Mouse (Mus musculus) left cerebral cortex, postnatal 36 days (tissue): ENCODE measurements around the gene Slc25a36. TPM values are rescaled to one million over a fixed set of nuclear protein-coding genes. Genes with fewer than 3 reads are reported as not detected.

Experiments
- DNase-seq, 2 experiments: peaks; one replicate each; pipeline ENCODE4 v3.0.0; 2021 to 2022; ENCODE audit warnings: low spot score in 2 of 2, mixed read lengths in 1 of 2
- intact Hi-C: fragments of 180-260 bp; cut with DNase I; formaldehyde crosslinking; loops from one replicate; pipeline ENCODE4 v1.15.1; 2025
- total RNA-seq, 2 experiments: library from RNA; stranded (reverse); gene quantifications; 2 replicates each; pipeline ENCODE4 v1.2.3; 2021

The Slc25a36 gene
- total RNA-seq, result 10 to 100 TPM; 59.0 to 86.8 TPM

DNA sequence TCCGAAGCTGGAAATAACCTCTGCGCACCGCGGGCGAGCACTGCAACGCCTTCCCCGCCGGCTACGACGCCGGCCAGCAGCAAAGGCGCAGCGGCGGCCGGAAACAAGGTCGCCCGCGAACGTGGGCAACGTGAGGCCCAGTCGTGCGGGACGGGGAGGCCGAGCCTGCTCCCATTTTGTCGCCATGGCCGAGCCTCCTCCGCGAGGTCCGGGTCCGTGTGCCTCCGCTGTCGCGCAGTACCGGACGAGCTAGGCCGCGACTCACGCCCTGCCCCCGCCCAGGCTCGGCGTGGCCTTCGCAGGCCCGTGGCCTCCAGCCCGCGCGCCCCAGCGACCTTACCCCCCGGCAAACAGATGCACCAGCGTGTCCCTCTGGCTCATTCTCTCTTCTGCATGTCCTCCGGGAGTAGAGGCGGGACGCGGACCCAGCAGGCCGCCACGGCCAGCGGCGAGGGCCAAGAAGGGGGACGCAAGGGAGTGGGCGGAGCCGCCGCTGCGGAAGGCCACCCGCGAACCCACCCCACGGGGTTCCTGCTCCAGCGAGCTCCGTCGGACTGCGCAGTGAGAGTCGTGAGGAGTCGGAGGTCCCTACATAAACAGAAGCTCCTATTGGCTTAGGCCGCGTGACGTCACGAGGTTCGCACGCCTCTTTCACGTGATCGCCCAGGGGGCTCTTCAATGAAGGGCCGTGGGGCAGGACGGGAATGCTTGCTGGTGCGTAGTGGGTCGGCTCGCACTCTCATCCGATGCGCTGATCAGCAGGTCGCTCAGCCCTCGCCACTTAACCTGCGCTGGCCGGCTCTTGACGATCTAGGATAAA is at the start of gene Slc25a36:
Slc25a36 (minus strand) TSS at position 587 of the 820 bp plus-strand sequence.
- intact Hi-C loops, result no loop called here
- peak; percentile 97 for DNase-seq

DNA sequence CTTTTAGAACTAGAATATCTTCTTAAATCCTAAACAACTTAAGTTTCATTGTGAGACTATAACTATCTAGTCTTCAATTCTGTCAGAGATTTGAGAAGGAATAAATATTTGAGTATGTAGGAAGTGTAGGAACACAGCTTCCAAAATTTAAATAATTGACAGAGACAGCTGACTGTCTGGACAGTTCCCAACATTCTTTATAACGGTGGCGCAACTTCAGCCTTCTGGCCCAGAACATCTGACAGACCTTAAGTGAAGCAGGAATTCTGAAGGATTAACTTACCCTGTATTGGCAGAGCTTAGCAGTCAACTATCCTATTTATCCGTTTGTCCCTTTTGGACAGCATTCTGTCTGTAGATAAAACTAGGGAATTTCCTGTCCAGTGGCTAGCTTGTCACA is 47.5 kb upstream of the Slc25a36 start:
- intact Hi-C loops, result no loop called here

DNA sequence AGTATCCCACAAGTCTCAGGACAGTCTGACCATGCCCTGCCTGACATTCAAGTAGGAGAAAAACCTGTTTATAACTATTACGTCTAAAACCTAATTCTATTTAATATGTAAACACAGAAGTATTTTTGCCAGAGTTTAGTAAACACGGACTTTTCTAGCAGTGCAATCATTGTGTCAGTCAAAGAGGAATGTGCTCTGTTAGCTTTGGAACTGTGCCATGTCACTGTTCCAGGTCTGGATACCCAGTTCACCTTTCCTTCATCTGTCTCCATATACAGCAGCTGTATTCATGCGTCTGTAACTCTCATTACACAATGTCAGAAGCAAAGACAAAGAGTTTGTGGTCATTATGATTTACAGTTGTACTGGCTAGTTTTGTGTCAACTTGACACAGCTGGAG is 45.0 kb upstream of the Slc25a36 start:
- intact Hi-C loops, result no loop called here
- DNase-seq, result no peak

More for the DNA sequence above, 47.5 kb upstream of the Slc25a36 start:
- DNase-seq, result no peak

DNA sequence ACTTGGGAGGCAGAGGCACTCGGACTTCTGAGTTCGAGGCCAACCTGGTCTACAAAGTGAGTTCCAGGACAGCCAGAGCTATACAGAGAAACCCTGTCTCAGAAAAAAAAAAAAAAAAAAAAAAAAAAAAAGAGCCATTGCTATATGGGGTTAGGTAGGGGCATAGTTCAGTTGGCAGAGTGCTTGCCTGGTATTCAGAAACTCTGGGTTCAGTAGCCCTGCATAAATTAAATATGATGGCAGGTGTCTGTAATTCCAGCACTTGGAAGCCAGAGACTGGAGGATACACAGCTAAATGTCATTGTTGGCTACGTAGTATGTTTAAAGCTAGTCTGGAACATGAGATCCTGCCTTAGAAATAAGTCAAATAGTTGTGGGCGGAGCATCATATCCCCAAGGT is 44.0 kb upstream of the Slc25a36 start:
- intact Hi-C loops, result no loop called here
- DNase-seq, result no peak

DNA sequence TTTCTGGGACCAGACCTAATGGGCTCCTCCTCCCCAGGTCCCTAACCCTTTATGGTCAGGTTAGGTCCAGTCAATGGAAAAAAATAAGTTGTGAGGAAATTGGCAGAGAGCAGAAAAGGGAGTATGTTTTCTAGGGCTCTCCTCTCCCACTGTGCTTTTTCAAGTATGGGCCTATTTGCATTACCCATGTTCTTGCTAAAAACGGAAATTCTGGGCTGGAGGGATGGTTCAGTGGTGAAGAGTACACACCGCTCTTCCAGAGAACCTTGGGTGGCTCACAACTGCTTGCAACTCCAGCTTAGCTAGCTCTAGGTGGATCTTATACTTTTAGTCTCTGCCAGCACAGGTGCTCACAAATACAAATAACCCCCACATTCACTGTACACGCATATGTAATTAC is 42.0 kb upstream of the Slc25a36 start:
- DNase-seq, result no peak
- intact Hi-C loops, result no loop called here

DNA sequence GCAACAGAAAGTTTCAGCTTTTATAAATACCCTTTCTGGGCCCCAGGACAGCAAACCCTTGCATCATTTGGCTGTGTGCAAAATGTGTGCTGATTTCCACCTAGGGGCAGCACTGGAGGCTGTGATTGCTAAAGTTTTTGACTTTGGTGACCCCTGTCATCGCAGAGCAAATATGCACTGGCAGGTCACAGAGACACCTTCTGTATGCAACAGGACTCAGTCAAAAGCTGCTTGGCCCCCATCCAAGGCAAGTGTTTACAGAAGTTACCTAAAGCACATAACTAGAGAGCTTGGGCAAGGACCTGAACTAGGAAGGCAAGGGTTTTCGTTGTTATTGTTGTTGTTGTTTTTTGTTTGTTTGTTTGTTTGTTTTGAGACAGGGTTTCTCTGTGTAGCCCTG is 36.3 kb upstream of the Slc25a36 start:
- intact Hi-C loops, result no loop called here
- no peak for DNase-seq

DNA sequence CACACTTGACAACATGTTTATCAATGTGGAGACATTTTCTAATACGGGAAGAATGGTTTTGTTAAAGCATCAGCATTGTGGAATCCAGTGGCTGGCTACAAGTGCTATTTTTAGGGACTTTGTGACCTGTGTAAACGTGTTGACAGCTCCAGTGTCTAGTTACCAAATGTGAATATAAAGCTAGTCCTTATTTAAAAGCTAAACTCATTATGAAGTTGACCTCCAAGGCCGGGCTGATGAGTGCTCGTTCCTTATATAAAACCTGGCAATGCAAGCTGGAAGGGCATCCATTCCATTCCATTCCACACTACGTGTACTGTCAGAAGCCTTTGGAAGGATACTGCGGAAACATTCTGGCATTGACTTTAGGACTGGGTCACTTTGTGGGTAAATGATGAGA is 34.4 kb upstream of the Slc25a36 start:
- no peak for DNase-seq
- intact Hi-C loops, result no loop called here

DNA sequence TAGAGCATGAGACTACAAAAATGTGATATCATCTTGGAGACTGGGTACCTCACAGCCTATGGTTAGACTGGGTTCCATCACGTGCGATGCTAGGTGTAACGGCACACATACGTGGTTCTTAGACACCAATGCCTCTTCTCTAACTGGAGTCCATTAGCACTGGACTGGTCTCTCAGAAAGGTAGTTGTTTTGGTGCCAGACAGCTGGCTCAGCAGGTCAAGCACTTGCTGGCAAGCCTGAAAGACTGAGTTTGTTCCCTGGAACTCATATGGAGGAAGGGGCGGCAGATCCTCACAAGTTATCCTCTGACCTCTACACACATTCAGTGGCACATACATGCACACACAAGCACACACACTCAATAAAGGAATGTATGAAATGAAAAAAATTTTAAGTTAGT is 32.5 kb upstream of the Slc25a36 start:
- intact Hi-C loops, result no loop called here
- DNase-seq, result no peak

DNA sequence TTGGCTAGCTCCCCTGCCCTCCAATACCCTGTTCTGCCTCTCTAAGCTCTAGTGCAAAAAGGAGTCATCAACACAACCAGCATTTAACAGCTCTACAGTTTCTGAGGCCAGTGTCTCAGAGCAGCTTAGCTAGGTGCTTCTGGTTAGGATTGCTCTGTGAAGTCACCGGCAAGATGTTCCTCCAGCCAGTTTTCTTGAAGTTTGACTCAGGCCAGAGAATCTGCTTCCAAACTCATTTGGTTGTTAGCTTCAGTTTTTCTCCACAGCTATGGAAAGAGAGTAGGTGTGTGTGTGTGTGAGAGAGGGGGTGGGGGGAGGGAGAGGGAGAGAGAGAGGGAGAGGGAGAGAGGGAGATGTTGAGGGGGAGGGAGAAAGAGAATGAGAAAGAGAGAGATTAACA is 31.6 kb upstream of the Slc25a36 start:
- no peak for DNase-seq
- intact Hi-C loops, result no loop called here

DNA sequence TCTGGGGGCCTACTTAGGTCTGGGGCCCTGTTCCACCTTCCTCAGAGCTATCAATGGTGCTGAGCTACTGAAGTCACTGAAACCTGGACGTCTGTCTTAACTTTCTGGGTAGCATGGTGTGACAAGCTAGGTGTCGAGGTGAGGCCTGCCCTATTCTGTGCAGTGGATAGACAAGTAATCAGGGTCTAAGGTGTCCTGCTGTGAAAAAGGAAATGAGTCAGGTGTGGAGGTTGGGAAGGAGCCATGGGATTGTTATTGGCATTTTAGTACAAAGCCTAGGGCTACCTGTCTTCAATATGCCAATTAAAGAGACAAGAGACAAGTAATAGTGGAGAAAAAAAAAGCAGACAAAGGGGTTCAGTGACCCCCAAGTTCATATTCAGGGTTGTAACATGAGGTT is 30.8 kb upstream of the Slc25a36 start:
- no peak for DNase-seq
- intact Hi-C loops, result no loop called here

DNA sequence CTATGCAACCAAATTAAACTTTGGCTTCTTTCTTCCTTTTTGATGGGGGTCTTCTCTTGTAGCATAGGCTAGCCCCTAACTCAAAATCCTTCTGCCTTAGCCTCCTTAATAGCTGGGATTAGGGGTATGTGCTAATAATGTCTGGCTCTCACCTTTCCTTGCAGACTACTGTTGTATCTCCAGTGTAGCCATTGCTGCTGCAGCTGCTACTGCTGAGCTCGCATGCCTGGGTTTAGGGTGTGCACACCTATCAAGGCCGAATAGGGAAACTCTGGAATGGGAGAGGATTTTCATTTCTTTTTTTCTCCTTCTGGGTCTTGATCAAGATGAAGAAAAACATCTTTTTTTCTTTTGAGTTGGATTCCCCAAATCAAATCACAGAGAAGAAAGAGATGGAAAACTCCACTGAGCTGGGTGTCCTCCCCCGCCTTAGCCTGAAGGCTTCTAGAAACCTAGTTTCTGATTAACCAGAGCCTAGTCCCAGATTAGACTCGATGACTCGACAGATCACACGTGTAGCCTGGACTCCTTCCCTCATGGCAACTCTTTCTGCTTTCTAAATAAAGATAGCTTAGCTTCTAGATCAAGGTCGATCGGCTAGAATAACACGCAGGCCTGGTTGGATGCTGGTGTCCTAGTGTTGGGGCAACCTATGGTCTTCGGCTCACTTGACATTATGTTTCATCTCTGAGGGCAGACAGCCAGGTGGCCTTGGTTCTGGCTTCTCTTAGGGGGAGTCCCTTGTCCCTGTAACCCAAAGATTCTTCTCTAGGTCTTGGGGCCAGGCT is 29.4 kb upstream of the Slc25a36 start:
- intact Hi-C loops, result no loop called here
- no peak for DNase-seq

DNA sequence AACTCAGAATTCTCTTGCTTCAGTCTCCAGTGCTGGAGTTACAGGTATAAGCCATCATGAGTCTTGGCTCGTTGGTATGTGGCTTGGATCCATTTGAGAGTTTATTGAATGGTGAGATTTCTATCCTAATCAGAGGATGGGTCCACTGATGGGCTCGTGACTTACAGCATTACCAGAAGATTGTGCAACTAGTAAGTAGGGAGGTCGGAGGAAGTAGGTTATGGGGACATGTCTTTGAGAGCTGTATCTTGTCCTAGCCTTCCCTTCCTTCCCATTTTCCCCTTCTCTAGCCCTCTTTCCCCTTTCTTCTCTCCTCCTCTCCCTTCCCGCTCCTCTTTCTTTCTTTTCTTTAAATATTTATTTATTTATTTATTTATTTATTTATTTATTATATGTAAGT is 26.7 kb upstream of the Slc25a36 start:
- DNase-seq, result no peak
- intact Hi-C loops, result no loop called here

DNA sequence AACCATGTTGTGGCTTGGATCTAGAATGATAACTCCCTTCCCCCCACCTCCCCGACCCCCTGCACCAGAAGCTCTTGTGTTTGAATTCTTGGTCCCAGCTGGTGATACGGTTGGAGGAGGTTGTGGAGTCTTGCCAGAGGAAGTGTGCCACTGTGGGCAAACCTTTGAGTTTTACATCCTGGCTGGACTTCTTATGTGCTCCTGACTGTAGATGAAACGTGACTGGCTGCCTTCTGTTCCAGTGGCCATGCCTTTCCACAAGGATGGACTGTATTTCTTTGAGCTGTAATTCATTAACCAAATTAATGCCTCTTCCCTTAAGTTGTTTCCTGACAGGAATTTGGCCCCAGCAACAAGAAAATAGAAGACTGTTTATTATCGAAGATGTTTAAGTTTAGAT is 26.2 kb upstream of the Slc25a36 start:
- DNase-seq, result no peak
- intact Hi-C loops, result no loop called here

DNA sequence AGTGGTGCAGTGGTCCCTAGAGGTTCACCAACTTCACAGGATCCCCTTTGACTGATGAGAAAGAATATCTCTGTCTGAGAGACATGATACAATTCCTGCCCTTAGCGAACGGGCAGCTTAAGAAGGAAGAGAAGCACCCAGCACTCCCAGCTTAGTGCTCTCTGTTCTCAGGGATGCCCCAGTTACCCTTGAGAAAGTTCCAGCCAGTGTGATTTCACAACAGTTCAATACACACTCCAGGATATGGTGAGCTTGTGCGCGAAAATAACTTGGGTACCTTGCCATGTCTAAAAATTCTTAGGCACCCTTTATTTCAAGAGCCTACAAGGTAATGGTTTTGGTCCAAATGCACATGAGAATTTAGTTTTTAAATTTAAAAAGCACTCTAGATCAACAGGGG is 24.9 kb upstream of the Slc25a36 start:
- DNase-seq, result no peak
- intact Hi-C loops, result no loop called here

DNA sequence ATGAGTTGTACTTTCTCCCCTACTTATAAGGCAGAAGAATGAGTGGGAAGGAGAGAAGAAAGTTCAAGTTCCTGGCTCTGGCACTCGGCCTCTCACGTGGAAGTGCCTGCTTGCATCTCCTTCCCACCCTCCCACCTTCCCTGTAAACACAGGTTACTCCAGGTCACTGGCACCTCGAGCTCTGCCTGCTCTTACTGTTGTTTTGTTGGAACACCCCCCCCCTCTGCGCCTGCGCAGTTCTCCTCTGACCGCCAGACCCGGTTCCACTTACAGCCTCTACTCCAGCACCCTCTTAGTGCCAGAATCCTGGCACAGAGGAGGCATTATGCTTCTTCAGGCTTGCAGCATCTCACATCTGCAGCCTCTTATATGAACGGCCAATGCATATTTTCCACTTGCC is 22.2 kb upstream of the Slc25a36 start:
- intact Hi-C loops, result no loop called here
- no peak for DNase-seq

DNA sequence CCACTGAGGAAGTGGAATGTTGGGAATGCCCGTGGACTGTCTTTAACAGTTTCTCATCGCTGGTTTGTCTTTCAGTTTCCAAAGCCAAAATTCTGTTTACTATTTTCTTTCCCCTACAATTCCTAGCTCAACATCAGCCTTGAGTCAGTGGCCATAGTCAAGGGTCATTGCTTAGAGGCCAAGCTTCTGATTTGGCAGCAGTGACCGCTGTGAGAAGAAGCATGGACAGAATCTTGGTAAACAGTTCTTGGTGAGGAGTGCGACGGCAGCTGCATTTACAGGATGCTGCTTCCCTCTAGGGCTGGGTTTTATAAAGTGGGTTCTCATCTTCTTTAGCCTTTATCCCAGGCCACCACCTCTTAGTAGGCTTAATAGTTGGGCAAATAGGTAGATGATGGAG is 19.0 kb upstream of the Slc25a36 start:
- intact Hi-C loops, result no loop called here
- no peak for DNase-seq

DNA sequence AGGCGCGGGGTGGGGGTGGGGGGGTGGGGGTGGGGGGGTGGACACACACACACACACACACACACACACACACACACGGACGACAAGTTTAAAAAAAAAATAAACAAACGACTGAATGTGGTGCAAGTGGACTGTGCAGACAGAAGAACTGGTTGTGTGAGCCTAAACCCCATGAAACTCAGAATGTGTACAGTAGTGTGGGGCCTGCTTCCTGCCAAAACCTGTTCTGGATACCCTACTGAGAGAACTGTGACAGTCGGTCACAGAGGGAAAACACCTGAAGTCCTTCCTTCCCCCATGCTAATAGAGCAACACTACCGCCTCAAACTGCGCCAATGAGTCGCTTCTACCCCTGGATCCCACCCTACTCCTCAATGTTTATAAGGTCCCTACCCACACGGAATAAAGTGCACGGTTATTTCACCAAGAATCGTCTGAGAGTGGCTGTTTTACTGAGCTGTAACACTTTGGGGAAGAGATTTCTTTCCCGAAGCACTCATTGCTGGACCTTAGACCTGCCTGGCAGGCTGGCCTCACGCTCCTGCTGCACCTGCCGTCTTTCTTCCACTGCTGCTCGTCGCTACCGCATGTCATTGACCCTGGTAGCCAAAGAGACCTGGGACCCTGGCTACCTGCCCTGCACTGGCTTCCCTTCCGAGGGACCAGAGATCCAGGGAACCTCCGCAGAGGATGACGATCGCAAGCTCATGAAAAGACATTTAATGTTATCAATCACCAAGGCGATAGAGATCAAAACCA is 13.2 kb upstream of the Slc25a36 start:
- intact Hi-C loops, result no loop called here
- no peak for DNase-seq

DNA sequence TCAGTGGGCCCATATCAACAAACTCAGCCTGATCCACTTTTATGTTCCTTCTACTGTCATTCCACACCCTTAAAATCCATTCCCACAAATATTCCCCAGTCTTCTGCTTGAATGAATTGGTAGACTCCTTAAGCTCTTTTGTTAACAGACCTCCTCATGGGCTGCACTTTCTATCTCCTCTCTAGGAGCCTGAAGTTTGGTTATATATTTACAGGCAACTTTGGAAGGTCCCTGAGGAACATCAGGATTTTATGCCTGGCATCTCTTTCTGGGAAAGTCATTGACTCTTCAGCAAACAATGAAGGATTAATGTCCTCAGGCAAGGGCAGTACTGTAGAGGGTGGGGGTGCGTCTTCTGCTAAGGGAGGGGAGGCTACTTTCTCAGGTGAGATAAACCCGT is 10.5 kb upstream of the Slc25a36 start:
- intact Hi-C loops, result no loop called here
- DNase-seq, result no peak

DNA sequence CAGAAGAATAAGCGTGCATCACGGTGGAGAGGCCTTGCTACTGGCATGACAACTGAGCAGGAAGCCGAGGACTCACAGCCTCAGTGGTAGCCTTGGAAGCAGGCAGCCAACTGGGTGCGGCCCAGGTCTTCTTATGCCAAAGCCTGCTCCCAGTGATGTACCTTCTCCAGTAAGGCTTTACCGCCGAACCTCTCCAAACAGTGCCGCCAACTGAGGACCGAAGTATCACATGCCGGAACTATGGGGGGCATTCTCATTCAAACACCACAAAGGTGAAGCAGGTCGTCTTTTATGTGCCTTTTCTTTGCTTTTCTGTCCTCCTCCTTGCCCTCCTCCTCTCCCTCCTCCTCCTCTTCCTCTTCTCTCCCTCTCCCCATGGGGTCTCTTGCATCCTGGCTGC is 3.3 kb upstream of the Slc25a36 start:
- DNase-seq, result no peak
- intact Hi-C loops, result no loop called here

DNA sequence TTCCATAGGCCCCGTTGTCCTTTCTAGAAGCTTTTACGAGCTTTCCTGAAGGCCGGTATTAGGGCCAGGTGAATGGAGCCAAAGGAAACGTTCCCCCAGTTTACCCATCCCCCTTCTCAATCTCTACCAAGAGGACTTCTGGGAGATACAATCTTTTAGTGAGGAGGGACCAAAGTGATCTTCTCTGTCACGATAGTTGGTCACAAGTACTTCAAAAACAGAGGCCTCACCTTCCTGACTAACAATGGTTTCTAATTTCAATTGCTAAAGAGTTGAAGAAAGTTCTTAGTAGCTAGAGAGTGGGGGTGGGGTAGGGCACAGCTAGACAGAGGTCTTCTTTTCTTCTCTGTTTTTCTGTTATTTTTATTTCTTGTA is 2.6 kb upstream of the Slc25a36 start:
- no peak for DNase-seq
- intact Hi-C loops, result no loop called here
